ENCODE assay signal across 9 mouse cellular contexts in genomic region chr6:136689790-136690413, GRCm38 (mm10). TPM values are rescaled to one million over a fixed set of nuclear protein-coding genes. Genes with fewer than 3 reads are reported as not detected.
DNase-seq lines count a peak whose midpoint lies in the region; ATAC-seq and TF ChIP-seq lines count a peak whose summit lies in the region.
"Had no signal": no experiment of that assay in that cellular context is flagged by ENCODE, and none has a peak within 500 bp of the region (broad histone marks: within the 10 kb centered on the region; RNA-seq: fewer than 3 reads in every experiment).

No protein-coding gene starts in this region.

- H3K27me3 ChIP-seq in midbrain, embryonic 10.5 days (ENCODE audit: low read depth, poor library complexity, severe bottlenecking): no peaks in the 10 kb centered on the region
- H3K27me3 ChIP-seq in midbrain, embryonic 14.5 days (ENCODE audit: control insufficient read depth, insufficient read depth, low read length): no peaks in the 10 kb centered on the region

- peak; percentile 5 for DNase-seq in embryo, embryonic 9.5 days (ENCODE audit: extremely low spot score)
- no peak for DNase-seq in embryo, embryonic 11 days
- no peak for DNase-seq in midbrain, embryonic 10.5 days (ENCODE audit: low spot score)
- DNase-seq in midbrain, embryonic 14.5 days: no peak
- peak; percentile 65 for DNase-seq in lung, postnatal 25 days (ENCODE audit: low spot score)
- DNase-seq in thymus, postnatal 25 days: peak; percentile 22
- DNase-seq in gastrocnemius, adult 2 months: no peak
- no peak for DNase-seq in testis, postnatal 14 days (ENCODE audit: low spot score)
- DNase-seq: retina, postnatal 1 day had no signal

- no peak overlapping the region for H3K4me2 ChIP-seq in midbrain, embryonic 14.5 days (ENCODE audit: low read length)

- 78% methylated on average over 15 of the region's 15 CpGs for WGBS in midbrain, embryonic 10.5 days
- WGBS in midbrain, embryonic 14.5 days: 79% methylated on average over 15 of the region's 15 CpGs

- H3K9ac ChIP-seq in midbrain, embryonic 14.5 days (replicated peaks; ENCODE audit: low read length): no peak overlapping the region

- no peak for TF ChIP-seq CTCF in gastrocnemius, adult 2 months (IDR thresholded peaks at IDR 0.05)

- H3K4me3 ChIP-seq in midbrain, embryonic 10.5 days: no peak overlapping the region
- no peak overlapping the region for H3K4me3 ChIP-seq in midbrain, embryonic 14.5 days (replicated peaks; ENCODE audit: low read depth, low read length)
- H3K4me3 ChIP-seq in gastrocnemius, adult 2 months: no peak overlapping the region

- H3K36me3 ChIP-seq in midbrain, embryonic 10.5 days: no peaks in the 10 kb centered on the region
- H3K36me3 ChIP-seq in midbrain, embryonic 14.5 days (ENCODE audit: control insufficient read depth, insufficient read depth, low read length): no peaks in the 10 kb centered on the region

- ATAC-seq in midbrain, embryonic 14.5 days (ENCODE audit: low FRiP score, low TSS enrichment): no peak

- peaks cover 4% of the 10 kb centered on the region; the same call in 1 of the 2 replicates for H3K9me3 ChIP-seq in midbrain, embryonic 10.5 days (replicated peaks)
- no peaks in the 10 kb centered on the region for H3K9me3 ChIP-seq in midbrain, embryonic 14.5 days (ENCODE audit: control insufficient read depth, low read length)

- intact Hi-C loops in gastrocnemius, adult 2 months (cut with DNase I): no loop called here

- peaks cover 6% of the 10 kb centered on the region; the same call in 1 of the 2 replicates for H3K4me1 ChIP-seq in midbrain, embryonic 10.5 days
- H3K4me1 ChIP-seq in midbrain, embryonic 14.5 days (ENCODE audit: control insufficient read depth, insufficient read depth, low read length): no peaks in the 10 kb centered on the region

- H3K27ac ChIP-seq in midbrain, embryonic 10.5 days (replicated peaks): peak overlapping the region; percentile 57; the same call in 1 of the 2 replicates
- H3K27ac ChIP-seq in midbrain, embryonic 14.5 days (replicated peaks; ENCODE audit: low read depth, low read length): no peak overlapping the region
- no peak overlapping the region for H3K27ac ChIP-seq in gastrocnemius, adult 2 months

RNA-seq across cellular contexts. Expression of gene Plbd1, which starts 28.2 kb away (rescaled TPM):
- polyA plus RNA-seq in midbrain, embryonic 10.5 days (2016; fragmentation: Nextera tagmentation; extraction: Ambion mirVana): 1.2 and 1.5 TPM in 2 replicates
- 0.20 and 0.50 TPM in 2 replicates for polyA plus RNA-seq in midbrain, embryonic 14.5 days (2014; fragmentation: Nextera tagmentation; extraction: Ambion mirVana)
- 10 to 100 TPM; 13.0 to 28.1 TPM for total RNA-seq in gastrocnemius, adult 2 months (2021)

Comparison
In these comparisons a context has a peak if more than half of its experiments do, and no peak if none do; other contexts are left out.
1. DNase-seq: peak in embryo, embryonic 9.5 days (single experiment), lung, postnatal 25 days (single experiment) and thymus, postnatal 25 days (single experiment); none in embryo, embryonic 11 days (single experiment), midbrain, embryonic 10.5 days (single experiment), midbrain, embryonic 14.5 days (single experiment), gastrocnemius, adult 2 months (single experiment) and testis, postnatal 14 days (single experiment).